Mouse (Mus musculus) forebrain, embryonic 15.5 days (tissue): ENCODE results near the gene Rergl. TPM values are rescaled to one million over a fixed set of nuclear protein-coding genes. Genes with fewer than 3 reads are reported as not detected.

Experiments
- polyA plus RNA-seq: library from polyadenylated mRNA; unstranded; fragments of >200 nt; fragmentation: Nextera tagmentation; extraction: Ambion mirVana; gene quantifications from 2 replicates; pipeline ENCODE4 v1.2.1, GENCODE M21; 2015

The Rergl gene
- polyA plus RNA-seq, 1 experiment from 2014 or later: not detected

Other genes with a start within 250 kb of the Rergl start
- 0.05 and 0.10 TPM in 2 replicates for gene Pik3c2g, start 85.2 kb upstream of the Rergl start, polyA plus RNA-seq